Mouse (Mus musculus) gastrocnemius, adult 2 months (tissue): Measurements from ENCODE around the gene Kiss1r. TPM values are rescaled to one million over a fixed set of nuclear protein-coding genes. Genes with fewer than 3 reads are reported as not detected.
"Not testable (repeated sequence)": the region's sequence is repeated elsewhere in the genome, so short reads cannot be mapped to it uniquely, and the experiment has no call there.

Source experiments
- DNase-seq: peaks from one replicate; pipeline ENCODE4 v3.0.0; 2022
- H3K27ac ChIP-seq: fragments of 200-600 bp; 2 replicates; pipeline ENCODE4 v1.8.1; 2022; ENCODE audit warnings: mild to moderate bottlenecking
- H3K4me3 ChIP-seq: fragments of 200-600 bp; 2 replicates; pipeline ENCODE4 v1.8.1; 2022; ENCODE audit warnings: mild to moderate bottlenecking, moderate library complexity
- CTCF ChIP-seq: fragments of 200-600 bp; IDR thresholded peaks from 2 replicates; pipeline ENCODE4 v1.8.1; 2022; ENCODE audit warnings: antibody characterized with exemption, mild to moderate bottlenecking, moderate library complexity
- intact Hi-C: fragments of 180-260 bp; cut with DNase I; formaldehyde crosslinking; loops from one replicate; pipeline ENCODE4 v1.15.1; 2025
- total RNA-seq, 2 experiments: library from RNA; stranded (reverse); gene quantifications; 2 replicates each; pipeline ENCODE4 v1.2.3; 2021

Gene Kiss1r
- total RNA-seq, 2 experiments from 2014 or later = 0.17 to 0.23 TPM

GRCm38 (mm10) chr10:79884446-79884845 is 32.3 kb upstream of the Kiss1r start:
- Histone ChIP-seq H3K4me3 (no peak overlapping the region), H3K27ac (peak overlapping the region; percentile 77)
- intact Hi-C loops = loop anchor here (10.0 kb wide), 1 partner anchor 50 kb away; no protein-coding TSS in a partner anchor
- peak; percentile 88 for DNase-seq
- no peak for TF ChIP-seq CTCF

GRCm38 (mm10) chr10:79884938-79885337 is 31.8 kb upstream of the Kiss1r start:
- not testable (repeated sequence) for H3K4me3 ChIP-seq, DNase-seq
- intact Hi-C loops = loop anchor here (10.0 kb wide), 1 partner anchor 50 kb away; no protein-coding TSS in a partner anchor

GRCm38 (mm10) chr10:79886054-79886453 is 30.7 kb upstream of the Kiss1r start, which contains the start of gene Elane:
Gene Elane (plus strand): TSS chr10:79886247.
- Histone ChIP-seq H3K27ac (peak within 1 kb of the TSS; percentile 77), H3K4me3 (no peak within 1 kb of the TSS)
- intact Hi-C loops = loop anchor here (10.0 kb wide), 1 partner anchor 51 kb away; no protein-coding TSS in a partner anchor
- TF ChIP-seq CTCF = no peak
- no peak for DNase-seq

More at GRCm38 (mm10) chr10:79884938-79885337, 31.8 kb upstream of the Kiss1r start:
- H3K27ac ChIP-seq = peak overlapping the region; percentile 77

- intact Hi-C loops = loop anchor here (10.0 kb wide), 1 partner anchor 52 kb away; no protein-coding TSS in a partner anchor
- H3K27ac ChIP-seq = no peak overlapping the region
- DNase-seq = no peak
- no peak for TF ChIP-seq CTCF
- no peak overlapping the region for H3K4me3 ChIP-seq
Measured at GRCm38 (mm10) chr10:79886611-79887010, 30.2 kb upstream of the Kiss1r start.

- no peak for TF ChIP-seq CTCF
- Histone ChIP-seq H3K27ac (no peak overlapping the region), H3K4me3 (no peak overlapping the region)
- intact Hi-C loops = loop anchor here (10.0 kb wide), 1 partner anchor 55 kb away; no protein-coding TSS in a partner anchor
- DNase-seq = no peak
Measured at GRCm38 (mm10) chr10:79889386-79889785, 27.4 kb upstream of the Kiss1r start.

- Histone ChIP-seq H3K27ac (no peak within 1 kb of the TSS), H3K4me3 (no peak within 1 kb of the TSS)
- intact Hi-C loops = no loop called here
- no peak for DNase-seq
- TF ChIP-seq CTCF = no peak
Measured at GRCm38 (mm10) chr10:79890670-79891069, 26.1 kb upstream of the Kiss1r start, which contains the start of gene Cfd. Gene Cfd (plus strand): TSS chr10:79890853.

- H3K4me3 ChIP-seq, H3K27ac ChIP-seq: not testable (repeated sequence)
- DNase-seq = peak; percentile 78
- intact Hi-C loops = loop anchor here (2.0 kb wide), 2 partner anchors 32 to 66 kb away; no protein-coding TSS in a partner anchor
- TF ChIP-seq CTCF = peak; percentile 83
Measured at GRCm38 (mm10) chr10:79892451-79893118, 24.2 kb upstream of the Kiss1r start.

GRCm38 (mm10) chr10:79896306-79896705 is 20.5 kb upstream of the Kiss1r start:
- TF ChIP-seq CTCF = no peak
- intact Hi-C loops = no loop called here

GRCm38 (mm10) chr10:79896814-79897213 is 20.0 kb upstream of the Kiss1r start:
- no peak overlapping the region for H3K4me3 ChIP-seq
- no peak for DNase-seq
- no peak overlapping the region for H3K27ac ChIP-seq
- TF ChIP-seq CTCF = no peak
- intact Hi-C loops = no loop called here

More at GRCm38 (mm10) chr10:79896306-79896705, 20.5 kb upstream of the Kiss1r start:
- H3K27ac ChIP-seq = no peak overlapping the region
- DNase-seq = peak; percentile 40
- no peak overlapping the region for H3K4me3 ChIP-seq

- Histone ChIP-seq H3K27ac (no peak overlapping the region), H3K4me3 (no peak overlapping the region)
- TF ChIP-seq CTCF = no peak
- no peak for DNase-seq
- intact Hi-C loops = no loop called here
Measured at GRCm38 (mm10) chr10:79897316-79898245, 19.2 kb upstream of the Kiss1r start.

- peak; percentile 2; the same call in 1 of the 2 replicates for TF ChIP-seq CTCF
- intact Hi-C loops = loop anchor here (2.0 kb wide), 1 partner anchor 28 kb away; no protein-coding TSS in a partner anchor
- no peak overlapping the region for H3K27ac ChIP-seq
- H3K4me3 ChIP-seq = no peak overlapping the region
- DNase-seq = no peak
Measured at GRCm38 (mm10) chr10:79900951-79901410, 15.8 kb upstream of the Kiss1r start.

- no peak for TF ChIP-seq CTCF
- DNase-seq = no peak
- H3K27ac ChIP-seq = no peak overlapping the region
- intact Hi-C loops = no loop called here
- no peak overlapping the region for H3K4me3 ChIP-seq
Measured at GRCm38 (mm10) chr10:79906712-79907111, 10.1 kb upstream of the Kiss1r start.

- Histone ChIP-seq H3K4me3 (no peak overlapping the region), H3K27ac (no peak overlapping the region)
- no peak for DNase-seq
- no peak for TF ChIP-seq CTCF
- intact Hi-C loops = no loop called here
Measured at GRCm38 (mm10) chr10:79907415-79907814, 9.4 kb upstream of the Kiss1r start.
